Mouse (Mus musculus): ENCODE results near the gene Znhit3.

The Znhit3 gene

GRCm38 (mm10) chr11:84916053-84916702, at the start of gene Znhit3:
Gene Znhit3, minus strand, starts transcription at chr11:84916366.
- DNase-seq, result peak; percentile 86 to 92

- peak; percentile 46 to 56 for DNase-seq
These were observed 47.4 kb upstream of the Znhit3 start for GRCm38 (mm10) chr11:84963556-84963955.

- DNase-seq, result no peak
These were observed 46.4 kb upstream of the Znhit3 start for GRCm38 (mm10) chr11:84962536-84962935.

- DNase-seq, result no peak
These were observed 45.4 kb upstream of the Znhit3 start for GRCm38 (mm10) chr11:84961571-84961970.

GRCm38 (mm10) chr11:84960780-84961179, 44.6 kb upstream of the Znhit3 start:
- DNase-seq, result no peak

GRCm38 (mm10) chr11:84960291-84960690, 44.1 kb upstream of the Znhit3 start:
- no peak for DNase-seq

- DNase-seq, result peak; percentile 85 to 86
These were observed 43.6 kb upstream of the Znhit3 start for GRCm38 (mm10) chr11:84959701-84960181.

- DNase-seq, result peak; percentile 51 to 71
These were observed 43.0 kb upstream of the Znhit3 start for GRCm38 (mm10) chr11:84959181-84959580.

- peak; percentile 52 to 71 for DNase-seq
These were observed 42.1 kb upstream of the Znhit3 start for GRCm38 (mm10) chr11:84958271-84958630.

GRCm38 (mm10) chr11:84957591-84958270, 41.6 kb upstream of the Znhit3 start, which contains the start of gene Car4:
Gene Car4, plus strand, starts transcription at chr11:84957786.
- DNase-seq, result peak; percentile 45 to 58

- no peak for DNase-seq
These were observed 41.0 kb upstream of the Znhit3 start for GRCm38 (mm10) chr11:84957171-84957570.

GRCm38 (mm10) chr11:84956400-84956799, 40.2 kb upstream of the Znhit3 start:
- no peak for DNase-seq

GRCm38 (mm10) chr11:84952611-84953010, 36.4 kb upstream of the Znhit3 start:
- DNase-seq, result no peak

GRCm38 (mm10) chr11:84948526-84948925, 32.4 kb upstream of the Znhit3 start:
- peak; percentile 79 to 81 for DNase-seq

GRCm38 (mm10) chr11:84948114-84948513, 31.9 kb upstream of the Znhit3 start:
- no peak for DNase-seq

- DNase-seq, result no peak
These were observed 31.0 kb upstream of the Znhit3 start for GRCm38 (mm10) chr11:84947206-84947605.

- DNase-seq, result peak; percentile 57 to 75
These were observed 29.7 kb upstream of the Znhit3 start for GRCm38 (mm10) chr11:84945841-84946240.

GRCm38 (mm10) chr11:84944639-84945435, 28.7 kb upstream of the Znhit3 start:
- no peak for DNase-seq

GRCm38 (mm10) chr11:84943948-84944347, 27.8 kb upstream of the Znhit3 start:
- DNase-seq, result peak in 1 of 2 experiments; percentile 66

- no peak for DNase-seq
These were observed 24.0 kb upstream of the Znhit3 start for GRCm38 (mm10) chr11:84940140-84940539.

- no peak for DNase-seq
These were observed 23.4 kb upstream of the Znhit3 start for GRCm38 (mm10) chr11:84939508-84940053.

- no peak for DNase-seq
These were observed 16.1 kb upstream of the Znhit3 start for GRCm38 (mm10) chr11:84932261-84932660.

- DNase-seq, result no peak
These were observed 4.8 kb upstream of the Znhit3 start for GRCm38 (mm10) chr11:84920981-84921380.

Measured in kidney, adult 8-10 months (tissue).